9 mouse cellular contexts compared by ENCODE assay signal in genomic region chr4:47138967-47139777, GRCm38 (mm10). TPM values are rescaled to one million over a fixed set of nuclear protein-coding genes. Genes with fewer than 3 reads are reported as not detected.
DNase-seq lines count a peak whose midpoint lies in the region; ATAC-seq and TF ChIP-seq lines count a peak whose summit lies in the region.
"Had no signal": no experiment of that assay in that cellular context is flagged by ENCODE, and none has a peak within 500 bp of the region (broad histone marks: within the 10 kb centered on the region; RNA-seq: fewer than 3 reads in every experiment).

No protein-coding gene starts in this region.

- H3K27ac ChIP-seq in gastrocnemius, adult 2 months, result peak overlapping the region; percentile 78
- peak overlapping the region; percentile 74 for H3K27ac ChIP-seq in lung, embryonic 16.5 days (ENCODE audit: low read length)
- H3K27ac ChIP-seq: neural tube, embryonic 13.5 days had no signal

- H3K9ac ChIP-seq in lung, embryonic 16.5 days (ENCODE audit: low read length), result no peak overlapping the region
- H3K9ac ChIP-seq: neural tube, embryonic 13.5 days had no signal

- no peak for TF ChIP-seq CTCF in gastrocnemius, adult 2 months (IDR thresholded peaks at IDR 0.05)

- H3K4me2 ChIP-seq in lung, embryonic 16.5 days (ENCODE audit: low read depth, low read length), result no peak overlapping the region
- H3K4me2 ChIP-seq: neural tube, embryonic 13.5 days had no signal

- H3K27me3 ChIP-seq in lung, embryonic 16.5 days (ENCODE audit: control insufficient read depth, insufficient read depth, low read depth, low read length), result no peaks in the 10 kb centered on the region
- H3K27me3 ChIP-seq: neural tube, embryonic 13.5 days had no signal

- H3K4me3 ChIP-seq in gastrocnemius, adult 2 months, result peak overlapping the region; percentile 7; the same call in 1 of the 2 replicates
- H3K4me3 ChIP-seq in lung, embryonic 16.5 days (ENCODE audit: low read length), result no peak overlapping the region
- H3K4me3 ChIP-seq: neural tube, embryonic 13.5 days had no signal

- H3K9me3 ChIP-seq in lung, embryonic 16.5 days (ENCODE audit: control insufficient read depth, low read length), result no peaks in the 10 kb centered on the region
- H3K9me3 ChIP-seq: neural tube, embryonic 13.5 days had no signal

- no peaks in the 10 kb centered on the region for H3K36me3 ChIP-seq in lung, embryonic 16.5 days (ENCODE audit: control insufficient read depth, insufficient read depth, low read length)
- H3K36me3 ChIP-seq: neural tube, embryonic 13.5 days had no signal

- DNase-seq in gastrocnemius, adult 2 months, result peak; percentile 52
- DNase-seq in gastrocnemius, adult 18-20 months (ENCODE audit: low spot score), result no peak
- DNase-seq in embryo, embryonic 10 days (ENCODE audit: low spot score), result peak; percentile 76
- peak; percentile 44 for DNase-seq in heart, postnatal 4 days
- no peak for DNase-seq in Muller cell, postnatal 12 days (ENCODE audit: inconsistent ontology term)

- intact Hi-C loops in gastrocnemius, adult 2 months (cut with DNase I), result no loop called here

- peaks cover 20% of the 10 kb centered on the region for H3K4me1 ChIP-seq in lung, embryonic 16.5 days (replicated peaks; ENCODE audit: control insufficient read depth, insufficient read depth, low read length)

- WGBS in lung, embryonic 16.5 days, result 19% methylated on average over 9 of the region's 9 CpGs

- ATAC-seq in lung, embryonic 16.5 days (ENCODE audit: low read depth), result peak; percentile 75
- no peak for ATAC-seq in cerebellum, adult (ENCODE audit: insufficient number of reproducible peaks, low FRiP score, low TSS enrichment)
- ATAC-seq in granulocyte monocyte progenitor cell, adult 5-6 weeks (replicated peaks; ENCODE audit: poor library complexity, severe bottlenecking), result no peak

RNA-seq across cellular contexts. Expression of gene Galnt12, which starts 47.5 kb away (rescaled TPM):
- under 1 TPM in 1 of 2 experiments, not detected in 1; 0.17 TPM for total RNA-seq in gastrocnemius, adult 2 months (2021)
- not detected for total RNA-seq in gastrocnemius, adult 18-20 months (2021)
- 1 to 10 TPM in 1 of 2 experiments, under 1 TPM in 1; 0.83 to 1.4 TPM for total RNA-seq in heart, postnatal 4 days (2021)
- 7.9 and 8.3 TPM in 2 replicates for polyA plus RNA-seq in lung, embryonic 16.5 days (2015; fragmentation: Nextera tagmentation; extraction: Ambion mirVana)
- 1.7 TPM in 1 of 2 replicates, not detected in the other for total RNA-seq in granulocyte monocyte progenitor cell, adult 5-6 weeks (2014; fragmentation: Nextera tagmentation)
- 0.82 and 0.98 TPM in 2 replicates for total RNA-seq in granulocyte monocyte progenitor cell, adult 5-6 weeks (2017)

Comparison
In these comparisons a context has a peak if more than half of its experiments do, and no peak if none do; other contexts are left out.
1. DNase-seq: peak in gastrocnemius, adult 2 months (single experiment), embryo, embryonic 10 days (single experiment) and heart, postnatal 4 days (single experiment); none in gastrocnemius, adult 18-20 months (single experiment) and Muller cell, postnatal 12 days (single experiment).